Mouse (Mus musculus) mature B cell (primary cell): ENCODE results near the gene Grhl3.

Experiments
- in situ Hi-C: fragments of 300-500 bp; cut with MboI; formaldehyde crosslinking; loops from 2 replicates; pipeline ENCODE4 v1.14.3; 2019

Gene Grhl3

DNA sequence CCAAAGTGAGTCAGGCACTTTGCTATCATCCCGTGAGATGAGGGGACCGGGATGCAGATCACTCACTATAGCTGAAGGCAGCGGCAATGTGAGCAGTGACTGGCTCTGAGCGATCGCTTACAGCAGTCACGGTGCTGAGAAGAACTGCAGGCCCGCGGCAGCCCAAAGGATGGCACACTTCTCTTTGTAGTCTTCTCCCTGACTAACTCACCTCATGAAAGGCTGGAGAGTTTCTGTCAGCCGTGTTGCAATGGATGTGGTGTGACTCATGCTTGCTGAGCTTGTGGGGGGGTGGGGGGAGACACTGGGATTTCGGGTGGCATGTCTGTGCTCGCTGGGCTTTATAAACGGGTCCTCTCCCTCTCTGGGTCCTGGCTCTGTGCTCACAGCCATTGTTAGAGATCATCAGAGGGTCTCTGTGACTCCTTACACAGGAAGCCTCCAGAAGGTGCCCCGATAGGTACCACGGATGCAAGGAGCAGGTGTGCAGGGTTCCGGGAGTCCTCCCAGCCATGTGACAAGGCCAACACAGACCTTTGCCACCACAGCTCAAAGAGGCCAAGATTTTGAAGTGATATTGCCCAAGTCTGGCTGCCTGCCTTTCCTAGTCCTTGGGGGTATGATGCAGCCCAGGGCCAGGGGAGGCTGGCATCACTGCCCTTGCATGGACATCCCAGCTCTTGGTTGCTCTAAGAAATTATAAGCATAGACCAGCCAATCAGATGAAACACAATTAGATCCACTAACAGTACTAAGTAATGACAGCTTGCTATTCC is 2.1 kb upstream of the Grhl3 start:
- in situ Hi-C loops = no loop called here

DNA sequence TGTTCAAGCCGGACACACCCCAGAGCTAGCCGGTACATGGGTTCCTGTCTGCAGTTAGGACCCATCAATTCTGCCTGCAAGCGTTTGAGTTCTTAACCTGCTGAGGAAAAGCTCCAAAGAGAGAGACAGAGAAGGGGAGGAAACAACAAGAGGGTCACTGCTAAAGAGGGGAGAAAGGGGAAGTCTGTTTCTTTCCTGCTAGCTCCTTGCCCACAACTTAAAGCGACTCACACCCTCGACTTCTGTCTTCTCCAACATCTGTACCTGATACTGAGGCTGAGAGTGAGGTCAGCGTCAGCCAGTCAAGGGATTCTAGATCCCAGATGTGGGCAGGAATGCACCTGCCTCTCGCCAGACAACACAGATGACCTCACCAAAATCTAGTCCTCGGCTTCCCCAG is 1.2 kb downstream of the Grhl3 start:
- in situ Hi-C loops = no loop called here

DNA sequence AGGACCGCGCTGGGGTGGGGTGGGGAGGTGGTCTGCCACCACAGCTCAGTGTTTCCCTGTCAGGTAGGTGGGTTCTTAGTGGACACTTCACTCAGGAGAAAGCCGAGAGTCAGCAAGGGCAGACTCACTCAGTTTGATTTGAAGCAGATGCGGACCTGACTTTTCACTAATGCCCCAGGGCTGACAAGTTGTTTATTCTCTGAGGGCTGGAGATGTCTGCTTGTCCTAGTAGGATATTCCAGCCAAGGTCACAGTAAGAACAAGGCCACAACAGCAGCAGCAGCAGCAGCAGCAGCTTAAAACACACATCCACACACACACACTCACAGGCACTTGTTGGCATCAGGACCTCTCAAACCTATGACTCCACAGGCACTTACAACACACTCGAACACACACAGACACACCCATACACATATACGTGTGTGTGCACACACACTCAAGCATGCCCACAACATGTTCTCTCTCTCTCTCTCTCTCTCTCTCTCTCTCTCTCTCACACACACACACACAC is 2.3 kb downstream of the Grhl3 start:
- in situ Hi-C loops = no loop called here

DNA sequence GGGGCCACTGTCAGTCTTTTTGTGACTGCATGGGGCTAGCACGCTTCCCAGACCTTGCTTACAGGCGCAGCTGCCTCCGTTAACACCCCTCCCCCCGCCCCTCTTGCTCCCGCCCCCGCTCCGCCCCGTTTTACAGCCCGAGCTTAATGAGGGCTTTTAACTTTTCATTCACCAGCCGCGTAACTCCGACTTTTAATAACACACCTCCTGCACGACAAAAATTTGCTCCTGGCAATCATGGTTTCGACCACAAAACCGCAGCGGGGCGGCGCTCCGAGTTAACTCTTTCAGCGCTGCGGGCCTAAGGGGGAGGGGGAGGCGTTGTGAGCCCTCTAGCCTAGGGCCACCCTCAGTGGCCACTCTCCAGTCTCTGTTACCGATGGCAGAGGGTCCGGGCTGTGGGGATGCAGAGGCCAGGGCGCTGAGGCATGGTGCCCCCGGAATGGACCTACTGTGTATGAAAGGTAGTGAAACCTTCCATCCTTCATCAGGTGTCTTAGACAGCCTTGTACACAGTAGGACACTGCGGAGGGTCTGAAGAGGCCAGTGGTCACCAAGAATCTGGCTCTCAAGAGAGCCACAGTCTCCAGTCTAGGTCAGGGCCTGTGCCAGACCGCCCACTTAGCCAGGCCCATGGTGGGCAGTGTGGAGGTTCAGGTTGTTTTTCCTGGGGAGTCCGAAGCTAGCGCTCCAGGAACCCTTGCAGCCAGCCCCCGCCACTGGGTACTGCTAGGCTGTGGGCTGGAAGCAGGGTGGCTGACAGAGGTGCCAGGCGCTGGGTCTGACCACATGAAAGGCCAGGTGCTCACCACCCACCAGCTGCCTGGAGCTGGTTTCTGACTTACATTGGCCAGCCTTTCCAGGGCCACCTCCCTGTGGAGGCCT is 3.0 kb downstream of the Grhl3 start:
- in situ Hi-C loops = no loop called here

DNA sequence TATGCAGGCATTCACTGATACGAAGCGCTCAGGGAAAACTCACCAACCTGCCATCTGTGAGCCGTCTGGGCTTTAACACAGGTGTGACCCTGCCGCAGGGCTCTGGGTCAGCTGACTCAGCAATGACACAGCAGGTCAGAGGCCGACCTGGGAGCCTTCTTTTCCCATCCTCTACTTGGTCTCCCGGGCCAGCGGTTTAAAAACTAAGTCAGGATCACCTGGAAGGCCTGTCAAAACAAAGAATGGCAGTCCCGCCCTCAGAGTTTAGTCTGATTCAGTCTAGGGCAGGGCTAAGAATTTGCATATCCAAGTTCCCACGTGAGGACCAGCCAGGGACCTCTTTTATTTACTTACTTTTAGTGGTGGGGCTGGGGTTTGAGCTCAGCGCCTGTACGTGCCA is 4.2 kb downstream of the Grhl3 start:
- in situ Hi-C loops = no loop called here

DNA sequence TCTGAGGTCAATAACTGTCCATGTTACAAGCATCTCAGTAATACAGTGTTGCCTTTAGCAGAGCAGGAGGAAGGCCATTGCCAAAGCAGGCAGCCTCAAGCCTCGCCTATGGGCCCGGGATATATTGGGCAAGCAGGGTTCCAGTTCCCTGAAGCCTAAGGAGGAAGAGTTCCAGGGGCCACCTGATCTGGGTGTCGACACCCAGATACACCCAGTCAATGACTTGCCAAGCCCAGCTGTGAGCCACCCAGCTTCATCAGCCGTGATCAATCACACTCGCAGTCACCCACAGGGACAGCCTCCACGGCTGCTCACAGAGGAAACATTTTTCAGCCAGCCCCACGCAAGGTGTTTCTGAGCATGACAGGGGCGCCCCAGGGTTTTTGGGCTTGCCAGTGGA is 5.9 kb downstream of the Grhl3 start:
- in situ Hi-C loops = no loop called here

DNA sequence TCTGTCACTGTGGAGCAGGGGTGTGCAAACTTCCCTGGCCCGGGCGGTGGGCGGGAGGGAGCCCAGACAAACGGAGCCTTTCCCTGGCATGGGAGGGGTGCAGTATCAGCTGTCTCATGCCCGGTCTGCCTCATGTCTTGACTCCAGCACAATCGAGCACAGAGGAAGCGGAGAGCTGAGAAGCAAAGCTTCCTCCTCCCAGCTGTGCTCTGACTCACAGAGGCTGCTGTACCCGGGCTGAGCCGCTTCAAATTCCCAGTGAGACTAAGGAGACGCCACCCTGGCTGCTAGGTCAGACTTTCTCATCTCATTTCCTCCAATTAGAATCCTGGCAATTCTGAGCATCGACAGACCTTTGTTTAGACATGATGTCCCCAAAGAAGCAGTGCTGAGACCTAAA is 6.4 kb downstream of the Grhl3 start:
- in situ Hi-C loops = no loop called here

DNA sequence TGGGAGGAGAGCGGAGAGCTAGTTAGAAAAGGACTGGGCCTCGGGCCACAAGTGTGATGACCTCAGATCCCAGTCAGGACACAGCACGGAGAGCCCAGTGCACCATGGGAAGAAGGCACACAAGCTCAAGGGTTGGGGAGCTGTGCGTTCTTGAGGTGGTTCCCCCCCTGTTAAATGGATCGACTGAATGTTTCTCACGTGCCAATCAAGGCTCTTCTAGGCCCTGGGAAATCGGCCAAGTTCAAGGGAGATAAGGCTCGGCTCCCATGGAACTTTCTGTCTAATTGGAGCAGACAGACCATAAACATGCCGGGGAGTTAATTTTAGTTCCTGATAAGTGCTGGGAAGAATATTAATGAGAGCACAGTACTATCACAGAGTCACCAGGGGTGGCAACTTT is 8.0 kb downstream of the Grhl3 start:
- in situ Hi-C loops = no loop called here

DNA sequence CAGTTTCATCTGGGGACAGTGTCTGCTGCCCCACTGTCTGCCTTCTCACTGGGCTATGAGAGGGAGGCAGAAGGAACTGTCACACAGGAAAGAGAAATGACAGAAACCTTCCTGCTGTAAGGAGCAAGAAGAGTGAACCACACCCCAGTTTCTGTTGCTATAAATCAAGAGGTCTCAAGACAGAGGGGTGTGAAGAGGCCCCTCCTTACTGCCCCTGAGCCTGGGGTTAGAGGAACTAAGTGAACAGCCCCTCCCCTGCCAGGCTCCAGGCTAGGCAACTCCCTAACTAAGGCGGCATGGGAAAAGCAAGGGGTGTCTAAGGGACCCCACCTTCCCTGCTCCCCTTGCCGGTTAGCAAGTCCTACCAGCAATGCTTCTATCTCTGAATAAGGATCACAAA is 9.6 kb downstream of the Grhl3 start:
- in situ Hi-C loops = no loop called here

DNA sequence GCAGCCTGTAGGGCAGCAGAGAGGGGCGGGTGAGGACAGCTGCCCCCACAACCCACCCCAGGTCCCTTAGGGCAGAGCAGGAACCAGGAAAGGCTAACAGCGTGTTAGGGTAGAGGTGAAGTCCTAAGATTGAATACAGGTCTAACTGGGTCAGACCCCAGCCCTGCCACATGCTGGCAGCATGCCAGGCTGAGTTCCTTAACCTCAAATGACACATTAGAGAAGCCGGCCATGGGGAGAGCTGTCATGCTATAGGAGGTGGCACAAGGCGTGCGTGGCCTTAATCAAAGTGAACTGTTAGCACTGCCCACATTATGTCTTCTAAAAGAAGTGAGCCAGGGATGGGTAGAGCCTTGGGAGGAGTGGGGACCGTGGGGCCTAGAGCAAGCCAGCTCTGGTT is 24.1 kb downstream of the Grhl3 start:
- in situ Hi-C loops = no loop called here

DNA sequence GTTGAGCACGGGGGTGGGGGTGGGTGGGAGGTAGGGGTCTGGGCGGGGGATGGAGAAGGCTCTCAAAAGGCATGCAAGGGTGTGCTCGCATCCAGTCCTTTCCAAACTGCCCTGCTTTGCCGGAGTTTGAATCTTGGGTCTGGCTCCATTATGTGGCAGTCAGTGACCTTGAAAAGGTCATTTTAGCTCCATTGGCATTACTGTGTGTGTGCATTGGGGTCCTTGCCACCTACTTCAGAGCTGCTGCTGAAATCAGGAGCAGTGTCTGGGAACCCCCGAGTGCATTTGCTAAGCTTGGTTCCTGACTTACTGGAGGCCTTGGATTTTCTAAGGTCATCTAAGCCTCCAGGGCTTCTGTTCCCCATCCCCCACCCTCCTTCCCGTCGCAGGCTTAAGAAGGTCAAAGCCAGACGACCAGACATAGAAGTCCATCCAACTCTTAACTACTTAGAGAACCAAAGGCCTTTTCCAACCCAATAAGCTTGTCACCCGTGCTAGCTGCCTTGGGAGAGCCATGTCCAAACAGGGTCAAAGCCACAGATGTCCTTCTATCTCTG is 24.8 kb downstream of the Grhl3 start:
- in situ Hi-C loops = no loop called here

DNA sequence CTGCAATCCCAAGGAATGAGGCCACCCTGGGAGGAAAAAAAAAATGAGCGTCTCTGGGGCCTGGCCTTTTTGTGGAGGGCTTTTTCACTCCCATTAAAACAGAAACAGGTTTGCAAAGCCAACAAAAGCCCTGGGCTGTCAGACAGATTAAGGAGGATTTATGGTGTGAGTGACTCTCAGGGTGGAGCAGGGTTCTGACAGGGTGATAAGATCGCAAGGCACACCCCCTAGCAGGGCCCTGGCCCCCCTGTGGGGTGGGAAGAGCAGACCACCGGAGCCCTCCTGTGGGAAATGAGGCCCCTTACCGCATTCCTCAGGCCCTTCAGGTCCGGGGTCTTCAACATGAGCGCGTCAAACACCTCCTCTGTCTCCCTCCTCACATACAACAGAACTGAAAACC is 25.3 kb downstream of the Grhl3 start:
- in situ Hi-C loops = no loop called here

DNA sequence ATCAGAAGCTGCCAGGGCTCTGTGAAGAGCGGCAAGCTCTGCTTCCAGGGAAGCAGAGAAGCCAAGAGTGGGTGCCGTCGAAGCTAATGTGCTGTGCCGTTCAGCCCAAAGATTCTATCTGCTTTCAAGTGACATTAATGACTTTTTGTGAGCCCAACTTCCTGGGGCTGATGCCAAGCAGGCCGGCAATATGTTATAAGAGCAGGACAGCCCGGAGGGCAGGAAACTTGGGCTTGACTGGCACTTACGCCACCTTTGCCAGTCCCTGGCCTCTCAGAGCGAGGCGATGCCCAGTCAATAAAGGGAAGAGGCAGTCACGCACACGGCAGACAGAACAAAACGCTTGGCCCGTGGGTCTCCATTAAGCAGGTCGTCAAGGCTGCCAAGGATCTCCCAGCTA is 25.9 kb downstream of the Grhl3 start:
- in situ Hi-C loops = no loop called here

DNA sequence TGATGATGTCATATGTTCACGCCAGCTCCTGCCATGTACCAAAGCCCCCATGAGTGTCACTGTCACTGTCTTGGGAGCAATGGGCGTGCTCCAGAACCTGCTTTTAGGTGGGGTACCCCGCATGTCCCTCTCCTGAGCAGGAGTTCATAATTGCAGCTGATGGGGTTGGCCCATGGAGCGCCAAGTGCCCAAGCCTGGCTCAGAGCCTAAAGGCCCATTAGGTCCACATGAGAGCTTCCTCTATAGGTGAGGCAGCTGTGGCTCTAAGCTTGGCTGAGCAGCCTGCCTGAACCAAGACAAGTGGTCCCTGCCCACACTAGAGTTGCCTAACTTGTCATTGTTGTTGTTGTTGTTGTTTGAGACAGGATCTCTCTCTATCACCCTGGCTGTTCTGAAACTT is 26.6 kb downstream of the Grhl3 start:
- in situ Hi-C loops = no loop called here

DNA sequence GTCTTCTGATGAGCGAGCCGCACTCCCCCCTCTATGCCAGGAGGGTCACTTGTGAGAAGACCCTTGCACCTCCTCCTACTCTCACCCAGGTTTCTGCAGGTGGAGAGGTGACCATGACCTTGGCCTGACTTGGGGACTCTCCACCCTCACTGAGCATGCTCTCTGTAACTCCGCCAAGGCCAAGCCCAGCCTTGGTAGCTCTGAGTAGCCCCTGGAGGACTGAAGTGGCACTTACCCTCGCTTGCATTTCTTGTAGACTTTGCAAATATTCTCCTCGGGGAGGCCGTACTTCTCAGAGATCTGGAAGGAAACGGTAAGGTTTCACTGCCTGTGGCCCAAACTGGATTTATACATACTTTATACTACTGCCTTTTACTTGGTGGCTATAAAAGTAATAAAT is 27.4 kb downstream of the Grhl3 start:
- in situ Hi-C loops = no loop called here

DNA sequence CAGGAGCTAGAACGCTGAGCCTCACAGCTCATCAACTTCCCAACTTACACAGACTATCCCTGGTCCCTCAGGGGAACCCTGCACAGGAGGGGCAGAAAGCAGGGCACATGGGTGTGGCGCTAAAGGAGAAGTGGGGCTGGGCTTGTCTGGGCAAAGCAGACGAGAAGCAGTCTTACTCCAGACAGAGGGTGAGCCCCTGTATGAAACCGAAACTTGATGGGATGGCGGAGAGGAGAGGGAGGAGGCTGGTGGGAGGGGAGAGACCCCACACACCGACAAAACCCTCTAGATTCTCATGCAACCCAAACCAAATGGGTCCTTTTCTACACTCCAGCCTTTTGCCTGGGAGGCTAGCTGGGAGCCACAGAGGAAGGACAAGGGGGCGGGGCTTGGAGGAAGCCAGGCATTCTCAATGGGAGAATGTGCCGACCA is 28.3 kb downstream of the Grhl3 start:
- in situ Hi-C loops = no loop called here

DNA sequence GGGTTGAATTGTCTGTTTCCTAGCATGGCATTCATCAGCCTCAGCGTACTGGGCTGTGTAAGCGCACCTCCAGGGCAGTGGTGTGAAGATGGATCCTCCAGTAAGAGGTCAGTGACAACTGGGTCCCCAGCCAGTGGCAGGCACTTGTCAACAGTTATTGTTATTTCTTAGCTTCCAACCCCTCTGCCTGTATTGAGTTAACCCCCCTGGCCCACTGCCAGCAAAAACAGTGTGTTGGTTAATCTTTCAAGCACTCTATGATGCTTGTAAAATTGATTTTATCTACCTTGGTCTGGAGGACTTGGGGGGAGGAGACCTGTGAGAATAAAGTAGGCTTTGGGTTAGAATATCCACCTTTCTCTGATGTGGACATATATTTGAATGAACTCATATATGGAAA is 29.1 kb downstream of the Grhl3 start:
- in situ Hi-C loops = no loop called here

DNA sequence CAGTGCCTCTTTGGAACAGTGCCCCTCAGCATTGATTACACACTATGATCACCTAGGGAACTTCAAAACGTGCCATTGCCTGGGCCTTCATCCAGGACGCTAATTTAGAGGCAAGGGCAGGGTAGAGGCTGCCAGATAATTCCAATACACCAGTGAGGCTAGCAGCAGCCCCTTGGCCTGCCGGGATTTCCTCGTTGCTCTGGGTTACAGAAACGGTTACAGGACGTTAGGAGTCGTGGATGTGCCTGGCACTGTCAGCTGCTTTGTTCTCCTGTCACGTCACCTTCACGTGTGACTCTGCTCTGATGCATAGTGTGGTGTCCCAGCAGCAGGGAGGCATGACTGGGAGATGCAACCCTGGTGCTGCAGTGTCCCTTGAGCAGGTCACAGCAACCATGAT is 33.4 kb downstream of the Grhl3 start:
- in situ Hi-C loops = no loop called here

DNA sequence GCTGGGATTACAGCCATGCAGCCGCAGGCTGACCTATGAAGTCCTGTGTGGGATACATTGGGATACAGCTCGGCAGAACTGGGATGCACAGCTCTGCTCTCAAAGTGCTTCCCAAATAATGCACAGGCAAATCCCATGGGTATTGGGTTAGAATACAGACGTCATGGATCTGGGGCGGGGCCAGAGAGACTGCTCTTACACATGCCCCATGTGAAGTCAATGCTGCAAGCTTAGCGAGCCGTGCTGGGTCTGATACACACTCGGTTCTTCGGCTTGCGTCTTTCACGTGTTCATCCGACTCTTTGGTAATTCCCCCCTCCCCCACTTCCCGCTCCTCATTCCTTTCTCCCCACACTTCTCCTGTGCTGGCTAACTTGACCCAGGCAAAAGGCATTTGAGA is 34.4 kb downstream of the Grhl3 start:
- in situ Hi-C loops = no loop called here

DNA sequence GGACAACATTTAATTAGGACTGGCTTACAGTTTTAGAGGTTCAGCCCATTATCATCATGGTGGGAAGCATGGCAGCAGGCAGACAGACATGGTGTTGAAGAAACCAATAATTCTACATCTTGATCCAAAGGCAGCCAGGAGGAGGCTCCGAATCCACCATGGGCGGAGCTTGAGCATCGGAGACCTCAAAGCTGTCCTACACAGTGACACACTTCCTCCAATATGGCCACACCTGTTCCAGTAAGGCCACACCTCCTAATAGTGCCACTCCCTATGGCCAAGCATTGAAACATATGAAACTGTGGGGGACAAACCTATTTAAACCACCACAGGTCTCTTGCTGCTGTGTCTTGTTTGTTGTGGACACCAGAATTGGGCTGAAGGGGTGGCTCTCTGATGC is 38.4 kb downstream of the Grhl3 start:
- in situ Hi-C loops = no loop called here

DNA sequence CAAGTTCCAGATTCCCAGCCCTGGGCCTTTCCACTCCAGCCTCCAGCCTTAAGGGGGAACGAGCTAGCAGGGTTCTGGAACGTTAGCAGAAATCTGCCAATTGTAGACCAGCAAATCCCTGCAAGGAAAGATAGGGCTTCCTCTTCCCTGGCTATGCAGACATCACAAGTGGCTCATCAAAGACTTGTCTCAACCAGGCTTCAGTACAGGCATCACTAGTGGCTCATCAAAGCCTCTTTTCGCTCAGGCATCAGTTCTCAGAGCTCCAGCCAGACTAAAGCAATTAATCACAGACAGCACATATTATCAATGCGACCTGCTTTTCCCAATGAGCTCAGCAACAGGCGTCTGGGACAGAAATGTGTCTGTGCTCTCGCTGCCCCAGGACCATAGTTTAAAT is 40.4 kb downstream of the Grhl3 start:
- in situ Hi-C loops = no loop called here

DNA sequence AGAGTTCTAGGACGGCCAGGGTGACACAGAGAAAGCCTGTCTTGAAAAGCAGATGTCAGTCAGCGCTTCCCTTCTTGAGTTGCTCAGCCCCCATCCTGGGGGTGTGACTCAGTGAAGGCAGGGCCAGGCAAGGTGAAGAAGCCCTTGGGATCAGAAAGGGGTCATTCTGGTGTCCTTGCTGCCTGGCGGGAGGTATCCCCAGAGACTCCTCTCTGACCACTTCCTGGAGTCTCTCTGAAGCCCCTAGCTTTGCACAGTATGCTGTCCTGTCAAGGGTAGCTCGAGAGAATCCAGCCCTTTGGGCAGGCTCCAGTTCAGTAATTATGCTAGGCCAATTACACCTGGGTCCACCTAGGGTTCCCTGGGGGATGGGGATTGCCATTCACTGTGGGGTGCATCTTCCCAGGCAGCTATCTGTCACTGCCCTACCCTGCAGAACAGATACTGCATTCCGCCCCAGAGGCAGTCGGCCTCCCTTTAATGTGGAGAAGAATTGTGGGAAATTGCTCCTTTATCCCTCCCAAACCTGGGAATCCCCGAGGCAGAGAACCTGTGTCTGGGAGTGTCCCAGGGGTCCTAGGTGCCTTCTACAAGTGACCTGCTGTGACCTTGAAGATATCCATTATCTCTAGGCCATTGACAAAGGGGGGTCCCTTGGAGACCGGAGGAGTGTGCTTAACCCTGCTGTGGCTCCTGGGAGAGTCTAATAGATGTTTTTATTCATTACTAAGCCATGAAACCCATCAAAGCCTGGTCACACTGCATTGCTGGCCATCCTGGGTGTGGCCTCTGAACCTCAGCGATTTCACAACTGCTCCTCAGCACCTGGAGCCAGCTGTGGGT is 41.4 kb downstream of the Grhl3 start:
- in situ Hi-C loops = no loop called here
